Mouse (Mus musculus) lung, postnatal 0 days (tissue): ENCODE data around the gene P4hb.

Experiments
- CTCF ChIP-seq: IDR thresholded peaks from 2 replicates; pipeline ENCODE4 v1.5.1; 2016; ENCODE audit warnings: antibody characterized with exemption, mild to moderate bottlenecking
- EP300 ChIP-seq: IDR thresholded peaks from 2 replicates; pipeline ENCODE4 v1.6.1; 2016; ENCODE audit warnings: antibody characterized with exemption, mild to moderate bottlenecking, control low read depth

- TF ChIP-seq CTCF (no peak), EP300 (no peak)
Observed at GRCm38 (mm10) chr11:120618619-120619535, 45.8 kb upstream of the P4hb start.
